Mouse (Mus musculus) cerebellum, adult 2 months (tissue): ENCODE data around the gene Gdpd5.

Experiments used
- CTCF ChIP-seq: fragments of 200-500 bp; IDR thresholded peaks from 2 replicates; pipeline ENCODE4 v1.5.1; 2011; ENCODE audit warnings: low read depth, mild to moderate bottlenecking, control low read depth, low read length, moderate library complexity, borderline replicate concordance; ENCODE audit not compliant: insufficient read depth
- POLR2A ChIP-seq: fragments of 200-500 bp; IDR thresholded peaks from 2 replicates; pipeline ENCODE4 v1.6.1; 2011; ENCODE audit warnings: low read length, control low read depth, borderline replicate concordance; ENCODE audit not compliant: insufficient read depth

DNA sequence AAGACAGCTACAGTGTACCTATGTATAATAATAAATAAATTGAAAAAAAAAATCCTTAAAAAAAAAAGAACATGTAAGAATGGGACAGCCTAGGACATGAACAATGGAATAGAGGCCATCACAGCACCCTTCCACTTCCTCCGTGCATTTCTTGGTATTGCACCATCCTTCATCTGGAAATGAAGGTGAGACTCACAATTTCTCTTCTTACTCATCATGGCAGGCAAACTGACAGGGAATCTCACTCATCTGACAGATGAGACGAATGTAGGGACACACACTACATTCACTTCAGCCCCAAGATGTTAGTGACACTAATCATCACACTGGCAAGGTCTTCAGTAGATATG, 94.3 kb downstream of the Gdpd5 start:
- TF ChIP-seq POLR2A (no peak), CTCF (no peak)
